Mouse (Mus musculus): ENCODE results near the gene Med25.

Med25 gene

DNA sequence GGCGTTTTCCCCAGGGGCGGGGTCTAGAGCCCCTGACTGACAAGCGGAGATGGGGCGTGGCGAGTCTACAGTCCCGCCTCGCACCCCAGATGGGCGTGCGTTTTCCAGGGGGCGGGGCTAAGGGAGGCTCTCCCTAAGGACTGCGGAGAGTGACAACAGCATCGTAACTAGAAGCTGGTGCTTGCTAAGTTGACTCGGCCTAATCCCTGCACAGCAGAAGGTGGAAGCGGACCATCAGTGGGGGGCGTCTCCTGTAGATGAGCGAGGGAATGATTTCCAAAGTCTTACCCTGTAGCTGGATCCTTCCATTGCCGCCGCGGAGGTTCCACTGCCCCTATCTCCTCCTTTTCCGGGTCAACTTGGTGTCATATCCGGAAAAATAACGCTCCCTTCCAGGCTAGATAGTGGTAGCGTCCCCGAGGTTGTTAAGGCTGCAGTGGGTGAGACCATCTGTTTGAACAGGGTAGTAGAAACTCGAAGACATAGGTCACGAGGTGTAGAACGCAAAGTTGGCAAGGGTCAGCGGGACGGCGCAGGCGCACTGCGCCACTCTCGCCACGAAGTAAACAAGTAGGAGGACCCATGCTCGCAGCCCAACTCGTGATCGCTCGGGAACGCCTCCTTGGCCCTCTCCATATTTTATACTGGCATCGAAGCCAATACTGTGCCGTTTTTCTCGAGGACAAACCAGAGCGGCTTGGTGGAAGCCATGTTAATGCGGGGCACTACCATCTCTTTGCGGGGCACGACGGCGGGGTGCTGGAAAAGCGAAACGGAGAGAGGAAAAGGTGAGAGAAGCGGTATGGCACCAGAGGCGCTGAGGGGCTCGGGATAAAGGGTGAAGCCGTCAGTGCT is 43.7 kb downstream of the Med25 start, which contains the start of the genes Akt1s1 and Tbc1d17:
Akt1s1 (plus strand) TSS at position 431 of the 855 bp plus-strand sequence.
Tbc1d17 (minus strand) TSS at position 519 of the 855 bp plus-strand sequence.
- peak; percentile 100 for DNase-seq (ENCODE audit: low spot score in 2 of 2)

GRCm38 (mm10) chr7:44847772-44848171 is 44.7 kb downstream of the Med25 start:
- no peak for DNase-seq (ENCODE audit: low spot score in 2 of 2)

- no peak for DNase-seq (ENCODE audit: low spot score in 2 of 2)
These were observed 45.7 kb downstream of the Med25 start for GRCm38 (mm10) chr7:44846804-44847203.

DNA sequence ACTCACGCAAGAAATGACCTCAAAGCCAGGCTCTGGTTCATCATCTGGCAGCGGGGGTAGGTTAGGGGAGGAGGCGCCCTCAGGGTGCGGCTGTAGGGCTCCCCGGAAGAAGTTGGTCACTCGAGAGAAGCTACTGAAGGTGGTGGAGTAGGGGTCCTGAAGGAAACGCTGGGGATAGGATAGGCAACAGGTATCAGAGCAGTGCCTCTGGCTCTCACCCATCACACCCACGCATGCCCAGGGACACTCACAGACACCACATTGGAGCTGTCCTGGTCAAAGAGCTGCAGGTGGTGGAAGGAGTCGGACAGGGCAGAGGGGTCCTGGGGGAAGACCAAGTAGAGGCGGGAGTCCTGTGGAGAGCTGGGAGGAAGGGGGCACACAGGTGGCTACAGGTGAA is 47.5 kb downstream of the Med25 start:
- no peak for DNase-seq (ENCODE audit: low spot score in 2 of 2)

GRCm38 (mm10) chr7:44841825-44842463 is 50.6 kb downstream of the Med25 start:
- no peak for DNase-seq (ENCODE audit: low spot score in 2 of 2)

DNA sequence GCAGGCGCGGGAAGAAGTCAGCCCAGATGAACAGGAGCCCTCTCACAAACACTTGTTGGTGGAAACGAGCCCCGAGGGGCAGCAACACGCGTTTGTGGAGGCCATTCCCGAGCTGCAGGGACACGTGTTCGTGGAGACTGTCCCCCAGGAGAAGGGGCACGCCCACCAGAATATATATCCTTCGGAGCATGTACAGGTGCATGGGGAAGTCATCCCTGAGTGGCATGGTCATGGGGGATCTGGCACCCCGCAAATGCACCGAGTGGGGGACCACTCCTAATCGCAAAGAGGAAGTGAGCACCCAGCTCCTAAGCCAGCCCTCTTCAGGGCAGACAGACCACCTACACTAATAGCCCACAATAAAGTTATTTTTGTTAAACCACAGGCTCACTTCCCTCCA is 52.1 kb downstream of the Med25 start:
- no peak for DNase-seq (ENCODE audit: low spot score in 2 of 2)

GRCm38 (mm10) chr7:44839491-44840191 is 52.9 kb downstream of the Med25 start:
- no peak for DNase-seq (ENCODE audit: low spot score in 2 of 2)

DNA sequence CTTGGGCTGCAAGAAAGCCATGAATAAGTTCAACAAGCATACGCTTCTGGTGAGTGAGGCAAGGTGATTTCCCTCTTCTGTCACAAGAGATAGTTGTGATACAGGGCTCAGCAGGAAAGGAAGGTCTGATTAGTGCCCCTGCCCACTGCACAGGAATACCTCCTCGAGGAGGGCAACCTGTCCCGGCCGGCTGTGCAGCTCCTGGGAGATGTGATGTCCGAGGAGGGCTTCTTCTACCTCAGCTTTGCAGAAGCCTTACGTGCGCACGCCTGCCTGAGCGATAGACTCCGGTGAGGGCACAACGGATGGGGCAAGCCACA is 53.4 kb downstream of the Med25 start:
- no peak for DNase-seq (ENCODE audit: low spot score in 2 of 2)

DNA sequence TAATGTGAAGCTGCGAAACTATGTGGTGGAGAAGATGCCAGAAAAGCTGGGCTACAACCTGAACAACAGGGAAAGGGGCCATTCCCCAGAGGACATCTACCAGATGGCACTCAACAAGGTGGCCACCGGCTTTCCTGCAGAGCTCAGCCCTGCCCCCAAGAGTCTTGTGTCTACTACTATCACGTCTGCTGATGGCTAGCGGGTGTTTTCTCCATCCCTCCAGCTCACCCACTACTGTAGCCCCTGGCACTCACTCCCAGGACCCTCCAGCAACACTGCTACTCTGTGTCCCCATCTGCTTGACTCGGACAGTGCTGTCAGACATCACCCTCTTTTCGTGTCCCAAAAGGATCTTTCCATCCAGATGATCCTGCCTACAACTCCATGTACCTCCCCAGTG is 54.4 kb downstream of the Med25 start:
- no peak for DNase-seq (ENCODE audit: low spot score in 2 of 2)

GRCm38 (mm10) chr7:44836423-44837053 is 56.0 kb downstream of the Med25 start:
- DNase-seq (ENCODE audit: low spot score in 2 of 2): no peak

- no peak for DNase-seq (ENCODE audit: low spot score in 2 of 2)
These were observed 56.5 kb downstream of the Med25 start for GRCm38 (mm10) chr7:44836016-44836404.

GRCm38 (mm10) chr7:44835373-44836015 is 57.0 kb downstream of the Med25 start:
- DNase-seq (ENCODE audit: low spot score in 2 of 2): no peak

GRCm38 (mm10) chr7:44832763-44833162 is 59.7 kb downstream of the Med25 start:
- DNase-seq (ENCODE audit: low spot score in 2 of 2): no peak

- DNase-seq (ENCODE audit: low spot score in 2 of 2): no peak
These were observed 63.8 kb downstream of the Med25 start for GRCm38 (mm10) chr7:44828706-44829105.

DNA sequence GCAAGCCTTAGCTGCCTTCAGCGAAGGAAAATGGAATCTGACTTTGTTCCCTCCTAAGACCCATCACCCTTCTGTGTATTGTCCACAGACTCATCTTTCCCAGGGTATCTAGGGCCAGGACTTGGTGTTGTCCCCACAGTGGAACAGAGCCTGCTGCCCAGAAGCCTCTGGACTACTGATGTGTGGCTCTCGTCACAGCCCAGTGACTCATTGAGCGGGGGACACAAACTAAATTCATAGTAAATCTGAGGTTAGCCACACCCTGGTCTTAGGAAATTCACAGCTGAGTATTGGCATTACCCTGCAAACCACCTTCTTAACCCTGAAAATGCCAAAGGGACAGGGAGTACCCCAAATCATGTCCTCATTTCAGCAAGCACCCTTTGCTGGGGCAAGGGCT is 65.7 kb downstream of the Med25 start:
- DNase-seq (ENCODE audit: low spot score in 2 of 2): no peak

Measured in heart, adult 9 months (tissue).